Mouse (Mus musculus) hematopoietic stem cell, adult 5-6 weeks (primary cell): Measurements from ENCODE around the gene Cmtm3. TPM values are rescaled to one million over a fixed set of nuclear protein-coding genes. Genes with fewer than 3 reads are reported as not detected.
A peak's percentile ranks its signal among the peaks of the same experiment; 100 is the strongest.
"Not testable (repeated sequence)": the region's sequence is repeated elsewhere in the genome, so short reads cannot be mapped to it uniquely, and the experiment has no call there.

ENCODE experiments used
- ATAC-seq, 2 experiments: fragments of 125-278 bp in 1 of 2; replicated peaks in 1 of 2; 2 replicates each; pipeline ENCODE4 v1.8.0; 2016 to 2017; ENCODE audit warnings: inconsistent platforms in 2 of 2, mild to moderate bottlenecking in 2 of 2, moderate number of reproducible peaks in 2 of 2, low read depth in 1 of 2, moderate TSS enrichment in 1 of 2; ENCODE audit not compliant: low FRiP score in 2 of 2, poor library complexity in 2 of 2, severe bottlenecking in 2 of 2, insufficient read depth in 1 of 2, low TSS enrichment in 1 of 2
- total RNA-seq: library from RNA; stranded (forward); fragments of 172-1452, 232-1000 nt; gene quantifications from 2 replicates; pipeline ENCODE4 v1.2.3, GENCODE M21; 2017

The Cmtm3 gene
- total RNA-seq, result 12.1 and 12.9 TPM in 2 replicates

DNA sequence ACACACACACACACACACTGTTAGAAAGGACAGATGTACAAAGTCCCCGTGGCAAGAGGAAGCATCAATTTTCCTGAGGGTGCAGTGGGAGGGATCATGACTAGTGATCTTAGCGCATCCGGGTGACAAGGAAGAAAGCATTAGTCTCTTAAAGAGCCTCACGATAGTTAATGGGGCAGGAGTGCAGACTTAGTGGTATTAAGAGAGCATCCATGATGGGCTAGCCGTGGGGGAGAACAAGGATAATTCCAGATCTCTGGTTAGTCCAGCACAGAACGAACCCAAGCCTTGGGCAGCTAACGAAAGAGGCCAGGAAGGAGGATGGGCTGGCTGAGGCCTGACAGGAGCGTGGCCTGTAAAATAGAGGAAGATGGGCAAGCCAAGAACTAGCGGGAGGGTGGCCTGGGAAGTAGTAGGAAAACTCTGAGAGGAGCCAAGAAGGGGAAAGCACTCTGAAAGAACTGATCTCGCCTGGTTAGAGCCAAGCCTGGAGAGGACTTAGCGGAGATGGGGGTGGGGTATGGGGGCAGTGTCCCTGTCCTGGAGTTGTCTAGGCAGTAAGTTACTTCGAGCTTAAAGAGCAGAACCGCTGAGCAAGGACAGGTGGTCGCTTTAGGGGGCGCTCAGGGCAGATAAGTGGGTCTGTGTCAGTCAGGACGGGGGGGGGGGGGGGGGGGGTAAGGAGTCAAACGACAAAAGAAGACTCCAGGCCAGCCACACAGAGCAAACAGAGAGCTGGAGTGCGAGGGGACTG is at the start of gene Cmtm3:
Gene Cmtm3, plus strand, starts transcription at position 182 of the 754 bp plus-strand sequence.
- ATAC-seq, result no peak

DNA sequence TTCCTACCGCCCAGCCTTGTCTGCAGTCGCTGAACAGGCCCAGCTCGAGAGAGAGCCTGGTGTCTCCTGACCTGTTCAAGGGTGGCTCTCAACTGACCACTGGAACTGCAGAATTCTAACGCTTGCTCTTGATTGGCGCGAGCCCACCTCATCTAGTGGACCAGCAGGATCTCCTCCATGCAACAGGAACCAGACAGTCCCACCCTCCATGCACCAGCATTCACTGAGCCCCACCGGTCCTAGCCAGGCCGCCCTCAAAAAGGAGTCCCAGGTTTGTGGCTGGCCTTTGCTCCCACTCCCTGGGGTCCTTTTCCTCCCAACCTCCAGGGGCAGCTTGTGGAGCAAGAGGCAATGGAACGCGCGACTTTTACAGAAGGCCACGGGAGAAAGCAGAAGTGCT is 46.1 kb upstream of the Cmtm3 start, which contains the start of gene Cmtm2a:
Gene Cmtm2a, minus strand, starts transcription at position 101 of the 400 bp plus-strand sequence.
- not testable (repeated sequence) for ATAC-seq

DNA sequence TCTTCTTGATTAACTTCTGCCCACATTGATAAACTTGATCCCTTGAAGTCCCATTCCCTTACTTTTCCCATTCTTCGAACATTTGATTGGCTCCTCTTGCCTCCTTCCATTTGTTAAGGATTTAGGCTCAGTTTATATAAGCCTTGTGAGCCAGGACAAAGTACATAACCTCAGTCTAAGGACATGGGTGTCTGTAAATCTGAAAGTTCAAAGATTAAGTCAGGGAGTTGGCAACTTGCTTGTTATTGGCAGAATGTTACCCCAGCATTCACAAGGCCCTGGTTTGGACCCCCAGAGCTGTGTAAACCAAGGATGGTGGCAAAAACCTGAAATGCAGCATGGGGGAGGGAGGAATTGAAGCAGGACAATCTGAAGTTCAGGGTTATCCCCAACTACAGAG is 44.8 kb upstream of the Cmtm3 start:
- ATAC-seq, result no peak

DNA sequence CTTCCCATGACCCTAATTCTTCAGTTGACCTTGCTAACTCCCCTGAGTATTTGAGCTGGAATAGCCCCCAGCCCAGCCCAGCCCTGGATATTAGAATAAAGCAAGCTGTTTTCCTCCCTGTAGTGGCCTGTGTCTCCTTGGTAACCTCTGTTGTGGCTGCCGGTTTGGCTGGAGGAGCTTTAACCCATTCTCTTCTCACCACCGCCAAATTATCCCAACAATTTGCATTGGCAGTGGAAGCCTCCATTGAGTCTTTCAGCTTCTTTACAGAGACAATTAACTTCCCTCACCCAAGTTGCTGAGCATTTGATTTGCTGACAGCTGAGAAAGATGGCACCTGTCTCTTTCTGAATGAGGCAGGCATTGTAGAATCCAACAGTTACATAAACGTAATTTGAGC is 37.6 kb upstream of the Cmtm3 start:
- ATAC-seq, result not testable (repeated sequence)

DNA sequence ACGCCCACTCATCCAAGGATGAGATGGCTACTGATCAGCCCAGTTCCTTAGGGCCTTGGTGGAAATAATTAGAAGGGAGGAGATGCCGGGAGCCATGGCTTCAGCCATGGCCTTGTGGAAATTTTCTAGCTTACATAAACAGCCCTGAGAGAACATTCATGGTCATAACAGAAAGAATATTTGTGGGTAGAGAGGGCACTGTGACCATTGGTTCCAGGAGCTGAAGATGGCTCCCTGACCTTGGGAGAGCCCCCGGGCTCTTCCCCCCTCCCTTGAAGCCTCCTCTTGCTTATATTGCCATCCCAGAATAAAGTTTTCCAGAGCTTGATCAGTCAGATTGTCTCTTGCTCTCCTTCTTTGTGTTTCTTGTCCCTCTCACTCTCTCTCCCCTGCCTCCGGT is 36.7 kb upstream of the Cmtm3 start:
- ATAC-seq, result not testable (repeated sequence)

DNA sequence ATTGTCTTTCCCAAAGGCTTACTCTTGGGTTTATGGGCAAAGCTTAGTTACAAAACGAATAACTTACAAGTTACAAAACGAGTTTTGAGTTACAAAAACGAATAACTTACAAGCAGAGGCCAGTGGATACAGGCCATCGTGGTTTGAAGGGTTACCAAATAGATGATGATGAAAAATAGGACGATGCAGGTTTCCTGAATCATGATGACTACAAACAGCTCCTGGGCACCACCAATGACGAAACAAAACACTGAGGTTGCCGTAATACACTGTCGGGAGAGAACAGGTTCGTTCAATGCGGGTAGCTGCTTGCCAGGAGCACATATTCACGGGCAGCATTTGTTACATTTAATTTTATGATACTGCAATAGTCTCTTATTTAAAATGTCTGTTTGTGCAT is 34.2 kb upstream of the Cmtm3 start:
- peak in 1 of 2 experiments; percentile 21; a peak in 1 of 4 replicates for ATAC-seq

DNA sequence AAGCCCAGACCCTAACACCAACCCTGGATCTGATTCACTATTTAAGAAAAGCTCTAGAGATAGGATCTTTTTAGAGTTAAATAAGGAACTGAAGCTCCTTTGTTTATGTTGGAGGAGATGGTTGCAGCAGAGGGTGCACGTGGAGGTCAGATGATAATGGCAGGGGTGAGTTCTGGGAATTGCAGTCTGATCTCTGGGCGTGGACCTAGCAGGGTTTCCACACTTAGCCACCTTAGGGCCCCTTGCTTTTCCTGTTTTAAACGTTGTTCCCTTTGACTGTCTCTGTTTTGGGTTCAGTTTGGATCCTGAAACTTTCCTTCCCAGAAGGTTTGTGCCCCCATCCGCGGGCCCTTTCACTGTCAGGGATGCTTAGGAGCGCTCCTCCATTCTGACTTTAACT is 30.9 kb upstream of the Cmtm3 start:
- ATAC-seq, result not testable (repeated sequence)

DNA sequence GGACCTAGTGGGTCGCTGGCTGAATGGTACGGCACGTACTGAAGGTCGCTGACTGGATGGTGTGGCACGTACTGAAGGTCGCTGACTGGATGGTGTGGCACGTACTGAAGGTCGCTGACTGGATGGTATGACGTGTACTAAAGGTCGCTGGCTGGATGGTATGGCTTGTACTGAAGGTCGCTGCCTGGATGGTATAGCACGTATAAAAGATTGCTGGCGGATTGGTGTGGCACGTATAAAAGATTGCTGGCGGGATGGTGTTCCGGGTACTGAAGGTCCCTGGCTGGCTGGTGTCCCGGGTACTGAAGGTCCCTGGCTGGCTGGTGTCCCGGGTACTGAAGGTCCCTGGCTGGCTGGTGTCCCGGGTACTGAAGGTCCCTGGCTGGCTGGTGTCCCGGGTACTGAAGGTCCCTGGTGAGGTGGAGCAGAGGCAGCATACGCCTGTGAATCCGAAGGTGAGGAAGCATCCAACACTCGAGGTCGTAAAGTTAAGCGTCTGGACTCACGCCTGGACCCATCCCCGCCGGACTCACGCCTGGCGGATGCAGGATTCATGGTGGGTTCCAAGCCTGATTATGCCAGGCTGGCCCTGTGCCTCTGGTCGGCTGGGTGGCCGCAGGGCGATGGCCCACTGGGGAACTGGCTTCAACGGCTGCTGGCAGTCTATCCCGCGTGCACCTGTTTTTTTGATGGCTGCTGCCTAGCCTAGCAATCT is 29.6 kb upstream of the Cmtm3 start, which contains the start of the genes Gm45711 and Cmtm1:
Gene Gm45711, minus strand, starts transcription at position 641 of the 715 bp plus-strand sequence.
Gene Cmtm1, minus strand, starts transcription at position 705 of the 715 bp plus-strand sequence.
- ATAC-seq, result not testable (repeated sequence)

DNA sequence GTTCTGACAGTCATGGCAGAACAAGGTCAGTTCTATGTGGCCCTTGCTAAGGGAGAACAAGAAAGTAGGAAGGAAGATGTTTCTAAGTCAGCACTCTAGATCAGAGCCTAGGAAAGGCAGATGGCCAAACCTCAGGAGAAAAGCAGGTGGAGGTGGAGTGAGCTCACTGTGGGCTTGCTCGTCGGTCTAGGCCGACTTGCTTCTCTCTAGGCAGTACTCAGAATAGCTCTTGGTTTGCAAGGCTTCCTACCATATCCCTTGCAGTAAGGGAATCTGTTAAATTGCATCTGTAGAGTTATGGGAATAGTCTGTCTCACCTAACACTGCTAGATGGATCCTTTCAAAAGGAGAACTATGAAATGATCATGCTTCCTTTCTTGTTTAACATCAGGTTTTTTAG is 27.2 kb upstream of the Cmtm3 start:
- ATAC-seq, result not testable (repeated sequence)

DNA sequence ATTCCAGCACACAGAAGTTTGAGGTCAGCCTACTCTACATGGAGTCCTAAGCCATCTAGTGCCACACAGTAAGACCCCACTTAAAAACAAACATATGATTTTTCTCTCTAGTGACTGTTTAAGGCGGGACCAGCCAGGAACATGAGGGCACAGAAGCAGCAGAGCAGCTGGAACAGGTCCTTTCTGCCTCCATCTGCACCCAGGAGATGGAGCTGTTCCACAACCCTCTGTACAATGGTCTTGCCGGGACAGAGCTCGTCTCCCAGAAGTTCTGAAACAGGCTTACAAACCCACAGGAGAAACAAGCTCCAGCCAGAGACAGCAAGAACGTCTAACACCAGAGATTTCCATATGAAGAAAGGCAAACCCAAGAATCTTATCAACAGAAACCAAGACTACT is 25.9 kb upstream of the Cmtm3 start:
- no peak for ATAC-seq

DNA sequence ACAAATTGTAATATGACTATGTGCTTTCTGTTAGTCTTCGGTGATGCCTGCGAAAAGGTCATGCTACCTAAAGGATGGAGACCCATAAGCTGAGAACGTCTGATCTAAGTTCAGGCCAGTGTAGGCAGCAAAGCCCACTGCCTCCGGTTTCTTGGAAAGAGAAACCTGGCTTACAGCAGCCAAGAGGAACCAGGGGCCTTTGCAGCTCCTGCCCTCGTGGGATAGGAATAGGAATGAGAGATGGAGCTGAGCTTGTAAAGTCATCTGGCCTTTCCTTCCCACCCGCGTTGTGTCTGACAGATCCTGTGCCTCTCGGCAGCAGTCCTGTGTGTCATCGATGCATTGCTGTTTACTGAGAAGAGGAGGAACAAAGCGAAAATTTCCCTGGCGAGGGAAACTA is 17.9 kb upstream of the Cmtm3 start, which contains the start of gene Gm11020:
Gene Gm11020, plus strand, starts transcription at position 301 of the 400 bp plus-strand sequence.
- ATAC-seq, result not testable (repeated sequence)

DNA sequence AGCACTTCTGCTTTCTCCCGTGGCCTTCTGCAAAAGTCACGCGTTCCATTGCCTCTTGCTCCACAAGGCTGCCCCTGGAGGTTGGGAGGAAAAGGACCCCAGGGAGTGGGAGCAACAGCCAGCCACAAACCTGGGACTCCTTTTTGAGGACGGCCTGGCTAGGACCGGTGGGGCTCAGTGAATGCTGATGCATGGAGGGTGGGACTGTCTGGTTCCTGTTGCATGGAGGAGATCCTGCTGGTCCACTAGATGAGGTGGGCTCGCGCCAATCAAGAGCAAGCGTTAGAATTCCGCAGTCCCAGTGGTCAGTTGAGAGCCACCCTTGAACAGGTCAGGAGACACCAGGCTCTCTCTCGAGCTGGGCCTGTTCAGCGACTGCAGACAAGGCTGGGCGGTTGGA is 17.3 kb upstream of the Cmtm3 start, which contains the start of gene Cmtm2b:
Gene Cmtm2b, plus strand, starts transcription at position 301 of the 400 bp plus-strand sequence.
- ATAC-seq, result not testable (repeated sequence)

DNA sequence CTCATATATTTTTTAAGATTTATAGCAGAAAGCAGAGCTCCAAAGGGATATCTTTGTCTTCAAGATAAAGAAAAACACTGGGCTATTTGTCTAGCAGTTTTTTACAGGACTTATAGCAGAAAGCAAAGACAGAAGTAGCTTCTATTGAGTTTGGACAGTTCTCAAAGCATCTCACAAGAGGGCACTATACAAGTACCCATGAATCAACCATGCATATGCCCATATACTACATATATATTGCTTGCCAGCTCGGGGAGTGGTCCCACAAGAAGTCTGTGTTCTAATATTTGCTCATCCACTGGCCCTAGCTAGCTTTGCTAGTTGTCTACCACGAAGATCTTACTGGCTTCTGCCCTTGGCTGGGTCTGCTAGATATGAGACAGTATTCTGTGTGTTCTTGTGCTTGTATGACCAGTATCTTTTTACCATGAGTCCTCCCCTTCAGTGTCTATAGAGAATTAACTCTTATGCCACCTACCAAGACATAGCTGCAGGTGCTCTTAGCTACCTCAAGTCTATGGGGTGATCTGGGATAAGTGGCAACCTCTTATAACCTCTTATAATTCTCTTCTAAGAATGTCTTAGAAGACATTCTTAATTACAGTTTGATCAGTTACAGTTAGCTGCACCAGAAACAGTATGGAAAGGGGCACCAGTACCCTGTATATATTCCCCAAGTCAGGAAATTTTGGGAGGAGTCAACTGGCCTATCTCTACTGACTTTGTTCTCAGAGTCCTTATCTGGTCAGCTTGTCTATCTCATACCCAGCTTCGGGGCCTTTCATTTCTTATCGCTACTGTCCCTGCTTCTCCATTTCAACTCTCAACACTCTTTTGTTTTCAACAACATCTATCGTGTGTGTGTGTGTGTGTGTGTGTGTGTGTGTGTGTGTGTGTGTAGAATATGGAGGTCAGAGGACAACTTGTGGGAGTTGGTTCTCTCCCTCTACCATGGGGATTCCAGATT is 6.3 kb upstream of the Cmtm3 start:
- ATAC-seq, result no peak

DNA sequence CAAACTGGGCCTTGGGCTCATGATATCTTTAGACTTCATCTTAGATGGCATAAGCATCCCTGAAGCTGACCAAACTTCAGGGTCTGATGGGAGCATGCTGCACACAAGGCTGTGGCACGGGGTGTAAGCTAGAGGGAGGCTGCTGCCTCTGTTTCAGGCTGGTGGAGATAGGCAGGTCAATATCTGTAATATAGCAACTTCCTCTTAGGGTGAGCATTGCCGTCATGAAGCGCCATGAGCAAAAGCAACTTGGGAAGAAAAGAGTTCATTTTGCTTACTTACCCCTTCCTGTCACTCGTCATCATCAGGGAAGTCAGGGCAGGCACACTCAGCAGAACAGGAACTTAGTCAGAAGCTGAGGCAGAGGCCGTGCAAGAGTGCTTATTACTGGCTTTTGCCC is 5.4 kb upstream of the Cmtm3 start:
- peak; percentile 39; a peak in 2 of 4 replicates for ATAC-seq

DNA sequence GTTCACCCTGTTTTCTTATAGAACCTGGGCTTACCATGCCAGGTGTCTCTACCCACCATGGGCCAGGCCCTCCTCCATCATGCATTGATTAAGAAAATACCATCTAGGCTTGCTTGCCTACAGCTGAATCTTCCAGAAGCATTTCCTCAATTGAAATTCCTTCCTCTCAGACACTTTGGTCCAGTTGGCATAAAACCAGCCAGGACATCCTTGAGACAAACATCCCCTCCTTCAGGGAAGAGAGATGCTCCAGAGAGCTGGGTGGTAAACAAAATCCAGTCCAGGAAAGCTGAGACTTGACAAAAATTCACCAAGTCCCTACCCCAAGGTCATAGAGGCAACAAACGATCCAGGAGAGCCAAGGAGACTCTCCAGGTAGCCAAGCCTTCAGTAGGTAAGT is 5.0 kb upstream of the Cmtm3 start:
- ATAC-seq, result no peak

DNA sequence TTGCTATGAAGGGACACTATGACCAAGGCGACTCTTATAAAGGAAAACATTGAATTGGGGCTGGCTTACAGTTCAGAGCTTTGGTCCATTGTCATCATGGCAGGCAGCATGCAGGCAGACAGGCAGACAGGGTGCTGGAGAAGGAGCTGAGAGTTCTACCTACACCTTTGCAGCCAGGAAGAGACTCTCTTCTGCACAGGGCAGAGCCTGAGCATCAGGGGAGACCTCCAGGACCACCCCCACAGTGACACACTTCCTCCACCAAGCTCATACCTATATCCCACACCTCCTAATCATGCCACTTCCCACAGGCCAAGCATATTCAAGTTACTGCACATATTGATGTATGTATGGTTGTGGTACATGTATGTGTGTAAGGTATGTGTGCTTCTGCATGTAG is 2.4 kb upstream of the Cmtm3 start:
- no peak for ATAC-seq

DNA sequence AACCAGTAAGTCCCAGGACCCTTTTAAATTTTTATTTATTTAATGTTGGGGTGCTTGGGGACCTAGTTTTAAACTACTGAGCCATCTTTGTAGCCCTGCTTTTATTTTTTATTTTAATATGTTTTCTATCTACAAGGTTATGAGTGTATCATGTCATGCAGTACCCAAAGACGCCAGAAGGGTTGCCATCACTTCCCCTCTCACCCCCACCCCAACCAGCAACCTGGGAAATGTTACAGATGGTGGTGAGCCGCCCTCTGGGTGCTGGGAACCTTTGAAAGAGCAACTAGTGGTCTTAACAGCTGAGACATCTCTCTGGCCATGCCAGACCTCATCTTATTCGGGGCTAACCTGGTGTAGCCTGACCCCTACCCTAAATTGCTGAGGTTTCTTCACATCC is 1.3 kb upstream of the Cmtm3 start:
- no peak for ATAC-seq
